Mouse (Mus musculus) G1E (cell line): ENCODE data around the gene Serpina3m.
"Not testable (repeated sequence)": the region's sequence is repeated elsewhere in the genome, so short reads cannot be mapped to it uniquely, and the experiment has no call there.

ENCODE experiments used
- CTCF ChIP-seq: IDR thresholded peaks from 2 replicates; pipeline ENCODE4 v1.5.1; 2012; ENCODE audit warnings: low read depth, low read length, inconsistent platforms, mixed read lengths
- GATA1 ChIP-seq: IDR thresholded peaks from 2 replicates; pipeline ENCODE4 v1.6.1; 2012; ENCODE audit warnings: borderline replicate concordance, low read length, inconsistent platforms, mixed read lengths

- not testable (repeated sequence) for TF ChIP-seq CTCF, GATA1
These were observed 47.7 kb downstream of the Serpina3m start for GRCm38 (mm10) chr12:104385987-104386386.
